Mouse (Mus musculus): Measurements from ENCODE around the gene Cd80.
A peak's percentile ranks its signal among the peaks of the same experiment; 100 is the strongest.
"Not testable (repeated sequence)": the region's sequence is repeated elsewhere in the genome, so short reads cannot be mapped to it uniquely, and the experiment has no call there.

Gene Cd80

GRCm38 (mm10) chr16:38474677-38475286, 19.4 kb downstream of the Cd80 start:
- no peak for DNase-seq

- DNase-seq: no peak
Measured at GRCm38 (mm10) chr16:38475681-38476311, 20.4 kb downstream of the Cd80 start.

DNA sequence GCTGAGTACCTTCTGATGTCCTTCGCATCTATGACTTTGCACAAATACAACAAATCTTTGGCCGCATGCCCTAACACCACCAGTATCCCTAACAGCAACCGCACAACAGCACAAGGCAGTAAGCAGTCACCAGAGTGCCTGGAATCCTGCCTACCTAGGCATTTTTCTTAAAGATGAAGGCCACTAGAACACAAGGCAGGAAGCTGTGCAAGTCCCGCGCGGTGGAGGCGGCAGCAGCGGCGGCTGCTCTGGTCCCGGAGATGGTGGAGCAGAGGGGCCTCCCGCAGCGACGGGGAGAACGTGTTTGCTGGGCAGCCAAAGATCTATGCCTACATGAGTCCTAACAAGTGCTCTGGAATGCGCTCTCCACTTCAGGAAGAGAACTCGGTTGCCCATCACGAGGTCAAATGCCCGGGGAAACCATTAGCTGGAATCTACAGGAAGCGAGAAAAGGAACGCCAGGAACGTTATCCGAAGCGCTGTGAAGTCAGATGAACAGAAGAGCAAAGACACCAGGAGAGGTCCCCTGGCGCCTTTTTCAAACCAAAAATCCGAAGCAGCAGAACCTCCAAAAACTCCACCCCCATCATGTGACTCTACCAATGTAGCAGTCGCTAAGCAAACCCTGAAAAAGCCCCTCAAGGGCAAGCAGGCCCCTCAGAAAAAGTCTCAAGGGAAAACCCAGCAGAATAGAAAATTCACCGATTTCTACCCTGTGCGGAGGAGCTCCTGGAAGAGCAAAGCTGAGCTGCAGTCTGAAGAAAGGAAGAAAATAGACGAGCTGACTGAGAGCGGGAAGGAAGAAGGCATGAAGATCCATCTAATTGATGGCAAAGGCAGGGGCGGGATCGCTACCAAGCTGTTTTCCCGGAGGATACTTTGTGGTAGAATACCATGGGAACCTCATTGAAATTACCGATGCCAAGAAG, 21.2 kb downstream of the Cd80 start:
- DNase-seq: peak; percentile 51 to 61

DNA sequence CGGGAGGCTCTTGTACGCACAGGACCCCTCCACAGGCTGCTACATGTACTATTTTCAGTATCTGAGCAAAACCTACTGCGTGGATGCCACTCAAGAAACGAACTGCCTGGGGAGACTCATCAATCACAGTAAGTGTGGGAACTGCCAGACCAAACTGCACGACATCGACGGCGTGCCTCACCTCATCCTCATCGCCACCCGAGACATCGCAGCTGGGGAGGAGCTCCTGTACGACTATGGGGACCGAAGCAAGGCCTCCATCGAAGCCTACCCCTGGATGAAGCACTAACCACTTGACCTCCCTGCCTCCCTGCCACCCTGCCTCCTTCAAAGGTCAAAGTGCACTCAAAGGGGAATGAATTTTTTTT, 21.9 kb downstream of the Cd80 start:
- not testable (repeated sequence) for DNase-seq

GRCm38 (mm10) chr16:38478296-38478695, 22.9 kb downstream of the Cd80 start:
- no peak for DNase-seq

- no peak for DNase-seq
Measured at GRCm38 (mm10) chr16:38481327-38481726, 26.0 kb downstream of the Cd80 start.

GRCm38 (mm10) chr16:38482780-38483562, 27.6 kb downstream of the Cd80 start:
- DNase-seq: peak; percentile 32 to 33

GRCm38 (mm10) chr16:38483582-38484309, 28.4 kb downstream of the Cd80 start:
- peak; percentile 10 to 14 for DNase-seq

DNA sequence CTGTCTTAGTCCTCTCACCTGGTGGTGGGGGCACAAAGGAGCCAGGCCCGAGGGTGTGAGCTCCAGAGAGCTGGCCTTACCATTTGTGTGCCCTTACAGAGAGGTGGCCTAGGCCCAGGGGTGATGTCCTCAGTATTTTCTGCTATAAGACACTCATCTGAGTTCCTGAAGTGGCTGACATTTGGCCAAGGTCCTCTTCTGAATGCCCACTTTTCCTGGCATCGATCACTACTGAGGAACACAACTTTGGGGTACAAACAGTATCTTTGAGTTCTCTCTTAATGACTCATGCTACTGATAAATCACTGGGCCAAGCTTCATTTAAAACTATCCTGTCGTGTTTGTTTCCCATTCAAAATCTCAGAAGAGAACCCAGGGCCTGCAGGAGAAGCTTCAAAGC, 37.2 kb downstream of the Cd80 start:
- DNase-seq: no peak

DNA sequence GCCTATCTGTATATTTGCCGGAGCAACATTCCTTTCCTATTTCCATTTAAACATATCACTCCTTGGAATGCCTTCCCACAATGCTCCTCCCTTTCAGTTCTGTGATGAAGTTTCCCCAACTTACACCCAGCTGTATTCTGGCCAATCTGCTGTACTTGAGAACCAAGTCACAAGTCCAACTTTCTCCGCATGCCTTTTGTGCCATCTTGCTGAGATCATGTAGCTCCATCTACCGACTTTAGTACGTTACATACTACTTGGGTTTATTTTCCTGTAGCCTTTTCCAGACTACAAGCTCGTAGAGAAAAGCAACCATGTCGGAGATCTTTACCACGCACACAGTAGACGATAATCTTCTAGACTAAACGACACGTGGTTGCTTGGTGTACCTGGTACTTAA, 38.5 kb downstream of the Cd80 start:
- DNase-seq: no peak

GRCm38 (mm10) chr16:38496604-38497140, 41.3 kb downstream of the Cd80 start:
- DNase-seq: no peak

GRCm38 (mm10) chr16:38502469-38502868, 47.1 kb downstream of the Cd80 start:
- no peak for DNase-seq

DNA sequence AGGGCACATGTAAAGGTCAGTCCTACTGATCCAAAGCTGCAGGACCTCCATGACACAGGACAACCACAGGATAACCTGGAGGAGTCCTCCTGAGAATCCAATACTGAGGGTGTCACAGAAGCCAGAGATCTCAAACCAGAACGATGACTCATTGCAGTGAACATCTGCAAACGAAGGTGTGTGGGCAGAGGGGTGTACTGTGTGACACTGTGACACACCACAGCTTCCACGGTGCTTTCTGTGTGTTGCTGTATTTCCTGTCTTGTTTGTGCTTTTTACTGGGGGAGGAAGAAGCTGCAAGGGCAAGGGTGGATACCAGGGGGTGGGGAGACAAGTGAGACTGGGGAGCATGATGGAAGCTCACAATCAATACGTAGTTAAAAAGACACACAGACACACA, 48.2 kb downstream of the Cd80 start:
- DNase-seq: no peak

GRCm38 (mm10) chr16:38506041-38506634, 50.8 kb downstream of the Cd80 start:
- DNase-seq: peak; percentile 36 to 44

GRCm38 (mm10) chr16:38510846-38511245, 55.5 kb downstream of the Cd80 start:
- DNase-seq: no peak

DNA sequence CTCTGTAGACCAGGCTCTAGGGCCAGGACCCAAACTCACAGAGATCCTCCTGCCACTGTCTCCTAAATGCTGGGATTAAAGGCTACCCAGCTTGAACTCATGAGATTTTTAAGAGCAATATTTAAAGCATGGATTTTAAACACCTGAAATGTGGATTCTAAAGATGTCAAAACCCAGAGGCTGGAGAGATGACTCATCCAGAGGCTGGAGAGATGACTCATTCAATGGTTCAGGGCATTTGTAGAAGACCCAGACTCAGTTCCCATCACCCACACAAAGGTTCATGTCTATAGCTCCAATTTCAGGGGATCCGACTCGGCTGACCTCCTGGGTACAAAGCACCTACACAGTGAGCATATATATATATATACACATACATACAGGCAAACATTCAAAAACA, 63.8 kb downstream of the Cd80 start:
- no peak for DNase-seq

- no peak for DNase-seq
Measured at GRCm38 (mm10) chr16:38521211-38521987, 66.0 kb downstream of the Cd80 start.

DNA sequence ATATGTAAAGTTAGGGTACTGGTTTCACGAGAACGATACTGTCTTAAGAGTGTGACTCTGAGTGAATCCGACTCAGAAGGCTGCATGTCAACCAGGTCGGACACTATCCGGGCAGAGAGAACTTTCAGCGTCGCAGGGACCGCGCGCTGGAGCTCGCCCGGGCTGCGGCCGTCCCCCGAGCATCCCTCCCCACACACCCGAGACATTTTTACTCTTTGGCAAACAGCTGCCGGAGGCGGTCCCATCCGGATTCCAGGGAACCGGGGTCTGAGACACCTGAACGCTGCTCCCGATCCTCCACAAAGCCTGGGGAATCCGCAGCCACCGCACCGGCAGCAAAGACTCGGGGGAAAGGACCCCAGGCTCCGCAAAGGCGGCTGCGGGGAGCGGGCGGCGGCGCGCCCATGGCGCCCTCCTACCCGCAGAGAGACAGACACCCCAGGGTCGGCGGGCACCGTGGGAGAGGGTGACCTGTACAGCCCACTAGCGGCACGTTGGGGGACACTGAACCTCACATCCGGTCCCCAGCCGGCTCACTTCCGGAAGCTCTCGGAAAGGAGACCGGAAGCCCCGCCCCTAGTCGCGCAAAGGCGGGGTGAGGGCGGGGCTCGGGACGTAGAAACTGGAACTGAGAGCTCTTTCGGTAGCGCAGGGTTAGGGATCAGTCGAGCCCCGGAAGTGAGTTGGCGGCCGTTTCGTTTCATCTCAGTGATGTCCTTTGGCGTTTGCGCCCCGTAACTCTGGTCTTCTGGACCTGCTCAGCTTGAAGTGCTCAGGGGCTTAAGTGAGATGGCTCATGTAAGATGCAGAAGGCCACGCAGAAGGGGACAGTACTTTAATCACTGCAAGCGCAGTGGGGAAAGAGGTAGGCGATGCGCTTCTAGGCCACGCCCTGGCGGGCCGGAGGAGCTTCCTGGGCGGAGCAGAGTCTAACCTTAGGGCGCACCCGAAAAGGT, 67.0 kb downstream of the Cd80 start, which contains the start of gene Timmdc1:
Gene Timmdc1 (minus strand): TSS at position 535 of the 956 bp plus-strand sequence.
- DNase-seq: peak; percentile 96 to 97

DNA sequence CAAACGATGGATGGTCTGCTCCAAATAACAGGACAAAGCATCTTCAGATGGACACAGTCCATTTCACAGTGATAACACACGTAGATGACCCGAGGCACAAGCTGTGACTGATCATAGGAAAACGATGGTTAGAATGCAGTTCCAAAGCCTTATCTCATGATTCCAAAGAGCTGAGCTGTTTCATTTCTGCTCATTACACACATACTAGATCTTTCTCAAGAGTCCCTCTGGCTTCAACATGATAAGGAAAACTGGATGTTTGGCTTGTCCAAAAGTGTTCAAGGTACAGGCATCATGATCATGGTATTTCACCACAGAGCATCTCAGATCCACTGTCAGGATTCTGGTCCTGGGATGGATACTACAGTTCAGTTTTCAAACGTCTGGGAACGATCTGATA, 70.9 kb downstream of the Cd80 start:
- DNase-seq: no peak

All from thymus, postnatal 36 days (tissue).